Comparison of ENCODE assay signal across 8 mouse cellular contexts in genomic region chr6:83107566-83108400, GRCm38 (mm10). TPM values are rescaled to one million over a fixed set of nuclear protein-coding genes. Genes with fewer than 3 reads are reported as not detected.
A peak's percentile ranks its signal among the peaks of the same experiment; 100 is the strongest.
DNase-seq lines count a peak whose midpoint lies in the region; ATAC-seq lines count a peak whose summit lies in the region.

No protein-coding gene starts in this region.

- peak overlapping the region; percentile 94 for H3K4me3 ChIP-seq in forebrain, embryonic 14.5 days (ENCODE audit: low read depth, low read length)
- H3K4me3 ChIP-seq in hindbrain, embryonic 13.5 days, result peak overlapping the region; percentile 83

- WGBS in forebrain, embryonic 14.5 days, result 35% methylated on average over 13 of the region's 13 CpGs
- WGBS in hindbrain, embryonic 13.5 days, result 33% methylated on average over 13 of the region's 13 CpGs

- no peaks in the 10 kb centered on the region for H3K27me3 ChIP-seq in forebrain, embryonic 14.5 days (replicated peaks; ENCODE audit: control insufficient read depth, insufficient read depth, low read length)
- H3K27me3 ChIP-seq in hindbrain, embryonic 13.5 days, result peaks cover 3% of the 10 kb centered on the region; the same call in 1 of the 2 replicates

- peaks cover 12% of the 10 kb centered on the region for H3K4me1 ChIP-seq in forebrain, embryonic 14.5 days (ENCODE audit: control insufficient read depth, insufficient read depth, low read length)
- H3K4me1 ChIP-seq in hindbrain, embryonic 13.5 days (replicated peaks), result peaks cover 38% of the 10 kb centered on the region

- no peaks in the 10 kb centered on the region for H3K9me3 ChIP-seq in forebrain, embryonic 14.5 days (replicated peaks; ENCODE audit: control insufficient read depth, low read length)
- no peaks in the 10 kb centered on the region for H3K9me3 ChIP-seq in hindbrain, embryonic 13.5 days

- ATAC-seq in forebrain, embryonic 14.5 days, result no peak
- no peak for ATAC-seq in hindbrain, embryonic 13.5 days (ENCODE audit: low FRiP score)
- ATAC-seq in megakaryocyte-erythroid progenitor cell, adult 5-6 weeks (replicated peaks; ENCODE audit: low FRiP score, low TSS enrichment, poor library complexity, severe bottlenecking), result peak; percentile 48; the same call in 1 of the 2 replicates

- H3K9ac ChIP-seq in forebrain, embryonic 14.5 days (ENCODE audit: low read length), result peak overlapping the region; percentile 93
- peak overlapping the region; percentile 89 for H3K9ac ChIP-seq in hindbrain, embryonic 13.5 days

- H3K36me3 ChIP-seq in forebrain, embryonic 14.5 days (ENCODE audit: control insufficient read depth, insufficient read depth, low read length), result 0 out of 2 replicates have a peak, but pooled peaks cover 5% of the 10 kb centered on the region
- H3K36me3 ChIP-seq in hindbrain, embryonic 13.5 days, result peaks cover 23% of the 10 kb centered on the region

- H3K27ac ChIP-seq in forebrain, embryonic 14.5 days (ENCODE audit: low read depth, low read length), result no peak overlapping the region
- H3K27ac ChIP-seq in hindbrain, embryonic 13.5 days, result peak overlapping the region; percentile 88; the same call in 1 of the 2 replicates

- intact Hi-C loops in left cerebral cortex, postnatal 25 days (cut with DNase I), result loop anchor here (10.0 kb wide), 1 partner anchor 193 kb away; no protein-coding TSS in a partner anchor

- H3K4me2 ChIP-seq in forebrain, embryonic 14.5 days (ENCODE audit: low read length), result peak overlapping the region; percentile 93
- peak overlapping the region; percentile 82 for H3K4me2 ChIP-seq in hindbrain, embryonic 13.5 days

- peak; percentile 72 to 77 for DNase-seq in left cerebral cortex, adult 18-20 months (ENCODE audit: low spot score in 2 of 2)
- no peak for DNase-seq in left cerebral cortex, adult 11 months (ENCODE audit: low spot score)
- peak; percentile 83 for DNase-seq in c-Kit-positive CD71-positive TER-119-positive erythroid progenitor cells, embryonic 14.5 days (ENCODE audit: low spot score)
- DNase-seq in forebrain, embryonic 14.5 days (ENCODE audit: low spot score), result peak; percentile 74
- peak; percentile 42 to 67 for DNase-seq in left cerebral cortex, postnatal 25 days (ENCODE audit: low spot score in 2 of 2)
- DNase-seq in spleen, postnatal 14 days (ENCODE audit: low spot score in 2 of 2), result peak; percentile 76 to 85

RNA-seq across cellular contexts. Expression of gene Mrpl53, which starts 1.1 kb away (rescaled TPM):
- total RNA-seq in left cerebral cortex, adult 18-20 months (2021), result 10 to 100 TPM; 54.5 to 59.6 TPM
- polyA plus RNA-seq in forebrain, embryonic 14.5 days (2014; fragmentation: Nextera tagmentation; extraction: Ambion mirVana), result 128 and 154 TPM in 2 replicates
- polyA plus RNA-seq in hindbrain, embryonic 13.5 days (2015; fragmentation: Nextera tagmentation; extraction: Ambion mirVana), result 123 TPM in 2 replicates
- 10 to 100 TPM; 60.3 to 66.6 TPM for total RNA-seq in left cerebral cortex, postnatal 25 days (2021)
- 50.1 and 97.7 TPM in 2 replicates for total RNA-seq in megakaryocyte-erythroid progenitor cell, adult 5-6 weeks (2014; fragmentation: Nextera tagmentation)
- 37.2 and 37.5 TPM in 2 replicates for total RNA-seq in megakaryocyte-erythroid progenitor cell, adult 5-6 weeks (2017)

RNA-seq across cellular contexts. Expression of gene Gm42688, which starts 6.4 kb away (rescaled TPM):
- 1 to 10 TPM; 5.0 to 5.4 TPM for total RNA-seq in left cerebral cortex, adult 18-20 months (2021)
- polyA plus RNA-seq in forebrain, embryonic 14.5 days (2014; fragmentation: Nextera tagmentation; extraction: Ambion mirVana), result 1.9 and 2.7 TPM in 2 replicates
- 4.0 and 4.4 TPM in 2 replicates for polyA plus RNA-seq in hindbrain, embryonic 13.5 days (2015; fragmentation: Nextera tagmentation; extraction: Ambion mirVana)
- 1 to 10 TPM; 3.9 to 5.0 TPM for total RNA-seq in left cerebral cortex, postnatal 25 days (2021)
- 7.7 and 8.3 TPM in 2 replicates for total RNA-seq in megakaryocyte-erythroid progenitor cell, adult 5-6 weeks (2014; fragmentation: Nextera tagmentation)
- 3.0 and 5.4 TPM in 2 replicates for total RNA-seq in megakaryocyte-erythroid progenitor cell, adult 5-6 weeks (2017)

RNA-seq across cellular contexts. Expression of gene Ccdc142, which starts 6.4 kb away (rescaled TPM):
- 1 to 10 TPM; 3.7 to 6.2 TPM for total RNA-seq in left cerebral cortex, adult 18-20 months (2021)
- polyA plus RNA-seq in forebrain, embryonic 14.5 days (2014; fragmentation: Nextera tagmentation; extraction: Ambion mirVana), result 1.9 TPM in 2 replicates
- 3.0 and 5.9 TPM in 2 replicates for polyA plus RNA-seq in hindbrain, embryonic 13.5 days (2015; fragmentation: Nextera tagmentation; extraction: Ambion mirVana)
- 1 to 10 TPM; 3.2 to 4.1 TPM for total RNA-seq in left cerebral cortex, postnatal 25 days (2021)
- total RNA-seq in megakaryocyte-erythroid progenitor cell, adult 5-6 weeks (2014; fragmentation: Nextera tagmentation), result 11.3 and 11.7 TPM in 2 replicates
- 0.38 and 13.3 TPM in 2 replicates for total RNA-seq in megakaryocyte-erythroid progenitor cell, adult 5-6 weeks (2017)

RNA-seq across cellular contexts. Expression of gene Mogs, which starts 7.5 kb away (rescaled TPM):
- total RNA-seq in left cerebral cortex, adult 18-20 months (2021), result 10 to 100 TPM; 29.6 to 31.8 TPM
- 8.8 and 15.0 TPM in 2 replicates for polyA plus RNA-seq in forebrain, embryonic 14.5 days (2014; fragmentation: Nextera tagmentation; extraction: Ambion mirVana)
- 21.5 and 25.7 TPM in 2 replicates for polyA plus RNA-seq in hindbrain, embryonic 13.5 days (2015; fragmentation: Nextera tagmentation; extraction: Ambion mirVana)
- total RNA-seq in left cerebral cortex, postnatal 25 days (2021), result 10 to 100 TPM; 27.2 to 28.0 TPM
- 76.2 and 97.3 TPM in 2 replicates for total RNA-seq in megakaryocyte-erythroid progenitor cell, adult 5-6 weeks (2014; fragmentation: Nextera tagmentation)
- 88.3 and 127 TPM in 2 replicates for total RNA-seq in megakaryocyte-erythroid progenitor cell, adult 5-6 weeks (2017)

RNA-seq across cellular contexts. Expression of gene Wbp1, which starts 13.6 kb away (rescaled TPM):
- 10 to 100 TPM; 37.2 to 40.2 TPM for total RNA-seq in left cerebral cortex, adult 18-20 months (2021)
- 197 and 214 TPM in 2 replicates for polyA plus RNA-seq in forebrain, embryonic 14.5 days (2014; fragmentation: Nextera tagmentation; extraction: Ambion mirVana)
- polyA plus RNA-seq in hindbrain, embryonic 13.5 days (2015; fragmentation: Nextera tagmentation; extraction: Ambion mirVana), result 216 and 227 TPM in 2 replicates
- 10 to 100 TPM; 36.7 to 48.7 TPM for total RNA-seq in left cerebral cortex, postnatal 25 days (2021)
- total RNA-seq in megakaryocyte-erythroid progenitor cell, adult 5-6 weeks (2014; fragmentation: Nextera tagmentation), result 29.1 and 56.6 TPM in 2 replicates
- 61.5 and 75.1 TPM in 2 replicates for total RNA-seq in megakaryocyte-erythroid progenitor cell, adult 5-6 weeks (2017)
